Mouse (Mus musculus): ENCODE results near the gene Spen.

DNA sequence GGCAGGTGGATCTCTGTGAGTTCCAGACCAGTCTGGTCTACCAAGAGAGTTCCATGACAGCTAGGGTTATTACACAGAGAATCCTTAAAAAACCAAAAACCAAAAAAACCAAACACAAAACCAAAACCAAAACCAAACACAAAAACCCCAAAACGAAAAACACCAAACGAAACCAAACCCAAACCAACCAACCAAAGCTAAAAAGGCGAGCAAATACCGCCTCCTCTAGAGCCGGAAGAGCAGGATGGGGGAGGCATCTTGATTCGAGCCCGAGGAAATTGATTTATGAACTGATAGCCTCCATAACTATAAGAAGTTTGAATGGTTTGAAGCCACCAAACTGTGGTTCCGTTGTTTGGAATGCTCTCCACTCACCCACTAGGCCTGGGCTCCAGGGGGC is 45.5 kb upstream of the Spen start:
- TF ChIP-seq ZNF384 (IDR thresholded peaks at IDR 0.05; ENCODE audit: low read depth, low read length) (no peak), HCFC1 (IDR thresholded peaks at IDR 0.05; ENCODE audit: borderline replicate concordance, insufficient read depth, low read length) (no peak), ZC3H11A (IDR thresholded peaks at IDR 0.05; ENCODE audit: borderline replicate concordance, low read depth, low read length) (no peak)
